Mouse (Mus musculus): ENCODE measurements around the gene Tssc4. TPM values are rescaled to one million over a fixed set of nuclear protein-coding genes. Genes with fewer than 3 reads are reported as not detected.

The Tssc4 gene
- polyA plus RNA-seq, 1 experiment from 2014 or later = 134 TPM

DNA sequence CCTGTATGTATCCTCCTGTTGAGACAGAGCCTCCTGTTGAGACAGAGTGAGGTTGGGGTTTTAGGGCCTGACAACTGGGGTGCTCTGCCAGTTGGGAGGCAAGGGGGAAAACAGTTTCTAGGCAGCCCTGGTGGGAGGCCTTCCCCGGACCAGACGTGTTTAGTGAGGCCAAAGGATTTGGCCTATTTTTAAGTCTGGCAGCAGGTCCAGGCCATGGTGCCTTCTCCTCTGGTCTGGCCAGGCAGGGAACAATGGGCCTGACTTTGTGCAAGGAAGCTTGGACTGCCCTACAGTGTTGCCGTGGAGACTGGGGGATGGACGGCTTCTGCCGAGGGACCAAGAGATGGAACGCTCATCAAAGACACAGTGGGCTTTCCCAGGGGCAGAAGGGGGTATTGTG, 4.8 kb upstream of the Tssc4 start:
- H3K4me3 ChIP-seq = no peak overlapping the region
- no peak overlapping the region for H3K27ac ChIP-seq
- H3K27me3 ChIP-seq (ENCODE audit: insufficient read depth, poor library complexity, severe bottlenecking) = no peaks in the 10 kb centered on the region
- H3K36me3 ChIP-seq = peaks cover 88% of the 10 kb centered on the region
- no peak for DNase-seq (ENCODE audit: low spot score)
- 46% methylated on average over 6 of the region's 6 CpGs for WGBS
- no peaks in the 10 kb centered on the region for H3K9me3 ChIP-seq
- peaks cover 23% of the 10 kb centered on the region for H3K4me1 ChIP-seq (replicated peaks)

DNA sequence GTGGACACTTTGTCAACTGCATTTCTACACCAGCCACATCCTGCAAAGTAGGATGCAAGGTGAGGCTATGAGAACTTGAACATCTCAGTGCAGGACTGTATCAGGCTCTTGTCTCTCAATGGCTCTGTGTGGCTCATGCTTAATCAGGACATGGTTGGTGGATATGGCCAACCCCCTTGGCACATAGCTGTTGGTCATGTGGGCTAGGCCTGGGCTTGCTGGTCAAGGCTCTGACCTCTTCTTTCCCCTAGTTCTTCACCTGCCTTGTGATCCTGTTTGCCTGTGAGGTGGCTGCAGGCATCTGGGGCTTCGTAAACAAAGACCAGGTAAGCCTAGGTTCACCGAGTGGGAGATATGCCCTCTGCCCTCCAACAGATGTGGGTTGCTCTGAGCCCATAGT, 3.4 kb upstream of the Tssc4 start:
- no peaks in the 10 kb centered on the region for H3K27me3 ChIP-seq (ENCODE audit: insufficient read depth, poor library complexity, severe bottlenecking)

DNA sequence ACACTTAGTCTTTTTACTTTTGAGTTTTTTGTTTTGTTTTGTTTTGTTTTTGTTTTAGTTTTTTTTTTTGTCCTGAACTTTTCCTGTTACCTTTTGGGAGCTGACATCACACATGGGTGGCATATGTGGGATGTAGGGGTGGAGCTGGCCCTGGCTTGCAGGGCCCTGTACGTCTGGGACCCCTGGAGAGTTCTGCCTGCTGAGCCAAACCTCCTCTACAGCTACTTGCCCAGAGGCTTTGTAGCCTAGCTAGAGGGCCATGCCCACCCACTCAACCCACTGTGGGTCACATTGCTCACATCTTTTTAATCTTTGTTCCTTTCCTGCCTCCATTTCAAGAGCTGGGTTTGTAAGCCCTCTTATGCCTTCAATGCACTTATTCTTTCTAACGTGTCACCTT, 1.6 kb upstream of the Tssc4 start:
- no peaks in the 10 kb centered on the region for H3K27me3 ChIP-seq (ENCODE audit: insufficient read depth, poor library complexity, severe bottlenecking)
- no peaks in the 10 kb centered on the region for H3K9me3 ChIP-seq
- peaks cover 73% of the 10 kb centered on the region for H3K36me3 ChIP-seq
- peaks cover 41% of the 10 kb centered on the region for H3K4me1 ChIP-seq (replicated peaks)
- peak overlapping the region; percentile 94; the same call in 1 of the 2 replicates for H3K4me3 ChIP-seq
- DNase-seq (ENCODE audit: low spot score) = no peak
- H3K27ac ChIP-seq = peak overlapping the region; percentile 94
- WGBS = 80% methylated on average over 2 of the region's 2 CpGs

More for the DNA sequence above, 3.4 kb upstream of the Tssc4 start:
- Histone ChIP-seq H3K9me3 (no peaks in the 10 kb centered on the region), H3K27ac (no peak overlapping the region), H3K4me3 (no peak overlapping the region), H3K4me1 (replicated peaks) (peaks cover 33% of the 10 kb centered on the region), H3K36me3 (peaks cover 81% of the 10 kb centered on the region)
- WGBS = 93% methylated on average over 2 of the region's 2 CpGs
- no peak for DNase-seq (ENCODE audit: low spot score)

DNA sequence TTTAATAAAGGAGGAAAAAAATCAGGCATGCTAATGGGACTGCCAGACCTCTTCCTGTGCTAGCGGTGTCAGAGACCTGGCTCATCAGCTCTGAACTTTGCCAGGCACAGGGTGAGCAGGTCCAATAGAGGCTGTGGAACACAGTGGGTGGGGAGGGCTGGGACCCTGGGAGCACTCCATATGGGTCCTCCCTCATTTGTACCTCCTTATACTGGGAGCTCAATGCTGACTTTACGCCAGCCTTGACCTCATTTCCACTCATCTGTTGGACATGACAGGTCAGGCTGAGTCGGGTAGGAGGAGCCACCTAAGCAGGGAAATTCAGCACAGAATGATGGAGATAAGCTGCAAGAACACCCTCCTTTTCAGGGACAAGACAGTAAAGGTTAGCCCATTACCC, 1.2 kb upstream of the Tssc4 start:
- Histone ChIP-seq H3K27me3 (ENCODE audit: insufficient read depth, poor library complexity, severe bottlenecking) (no peaks in the 10 kb centered on the region), H3K27ac (peak overlapping the region; percentile 94), H3K9me3 (no peaks in the 10 kb centered on the region), H3K36me3 (peaks cover 69% of the 10 kb centered on the region), H3K4me1 (replicated peaks) (peaks cover 41% of the 10 kb centered on the region), H3K4me3 (peak overlapping the region; percentile 94)
- no peak for DNase-seq (ENCODE audit: low spot score)
- 87% methylated on average over 3 of the region's 3 CpGs for WGBS

DNA sequence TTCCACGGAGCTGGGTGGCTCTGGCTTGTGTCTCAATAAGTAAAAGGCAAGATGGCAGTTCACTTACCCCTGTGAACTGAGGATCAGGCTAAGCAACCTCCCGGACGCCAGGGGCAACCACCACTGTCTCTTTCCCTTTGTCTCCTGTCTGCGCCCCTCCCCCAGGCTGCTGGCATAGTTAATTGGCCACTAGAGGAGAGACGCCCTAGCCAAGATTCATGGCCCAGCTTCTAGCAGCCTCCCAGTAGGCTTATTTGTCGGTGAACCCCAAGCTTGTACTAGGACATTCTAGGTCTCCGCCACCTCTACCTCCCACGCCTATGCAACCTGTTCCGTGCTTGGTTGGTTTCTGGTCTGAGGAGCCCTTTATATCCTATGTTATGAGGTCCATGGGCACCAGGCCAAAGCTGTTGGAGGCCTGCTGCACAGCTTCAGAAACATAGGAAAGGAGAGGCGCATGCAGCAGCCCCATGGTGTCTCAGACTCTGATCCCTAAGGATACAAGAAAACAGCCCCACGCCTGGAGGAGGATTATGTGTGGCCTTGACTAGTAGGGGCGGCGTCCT, 650 bp upstream of the Tssc4 start:
- Histone ChIP-seq H3K4me1 (replicated peaks) (peaks cover 41% of the 10 kb centered on the region), H3K36me3 (peaks cover 64% of the 10 kb centered on the region), H3K27ac (peak overlapping the region; percentile 94), H3K27me3 (ENCODE audit: insufficient read depth, poor library complexity, severe bottlenecking) (no peaks in the 10 kb centered on the region), H3K4me3 (peak overlapping the region; percentile 94), H3K9me3 (no peaks in the 10 kb centered on the region)
- DNase-seq (ENCODE audit: low spot score) = peak; percentile 53
- 48% methylated on average over 13 of the region's 13 CpGs for WGBS

DNA sequence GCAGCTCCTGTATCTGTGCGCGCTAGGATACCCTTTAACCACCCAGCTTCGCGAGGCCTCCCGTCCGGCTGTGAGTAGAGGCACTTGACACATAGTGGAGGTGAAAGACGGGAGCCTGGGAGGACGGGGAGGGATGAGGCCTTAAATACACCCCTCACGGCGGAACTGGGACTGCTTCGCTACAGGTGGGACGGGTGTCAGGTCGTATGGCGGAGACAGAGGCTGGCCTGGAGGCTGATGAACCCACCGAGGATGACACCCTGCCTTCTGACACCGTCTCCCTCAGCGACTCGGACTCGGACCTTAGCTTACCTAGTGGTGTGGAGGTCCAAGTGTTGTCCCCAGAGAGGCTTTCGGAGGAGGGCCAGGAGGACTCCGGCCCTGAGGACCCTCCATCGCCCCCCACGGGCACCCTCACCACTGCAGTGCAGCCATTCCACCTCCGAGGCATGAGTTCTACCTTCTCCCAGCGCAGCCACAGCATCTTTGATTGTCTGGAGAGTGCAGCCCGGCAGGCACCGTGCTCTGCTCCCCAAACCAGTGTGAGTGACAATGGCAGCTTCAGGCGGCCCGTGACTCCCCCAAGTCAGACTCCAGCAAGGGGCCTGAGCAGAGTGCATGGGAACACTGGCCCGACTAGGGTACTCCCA, 827 bp downstream of the Tssc4 start:
- Histone ChIP-seq H3K27ac (peak overlapping the region; percentile 94), H3K36me3 (peaks cover 49% of the 10 kb centered on the region), H3K27me3 (ENCODE audit: insufficient read depth, poor library complexity, severe bottlenecking) (no peaks in the 10 kb centered on the region), H3K9me3 (no peaks in the 10 kb centered on the region), H3K4me1 (replicated peaks) (peaks cover 32% of the 10 kb centered on the region), H3K4me3 (peak overlapping the region; percentile 94)
- no peak for DNase-seq (ENCODE audit: low spot score)
- 13% methylated on average over 30 of the region's 30 CpGs for WGBS

DNA sequence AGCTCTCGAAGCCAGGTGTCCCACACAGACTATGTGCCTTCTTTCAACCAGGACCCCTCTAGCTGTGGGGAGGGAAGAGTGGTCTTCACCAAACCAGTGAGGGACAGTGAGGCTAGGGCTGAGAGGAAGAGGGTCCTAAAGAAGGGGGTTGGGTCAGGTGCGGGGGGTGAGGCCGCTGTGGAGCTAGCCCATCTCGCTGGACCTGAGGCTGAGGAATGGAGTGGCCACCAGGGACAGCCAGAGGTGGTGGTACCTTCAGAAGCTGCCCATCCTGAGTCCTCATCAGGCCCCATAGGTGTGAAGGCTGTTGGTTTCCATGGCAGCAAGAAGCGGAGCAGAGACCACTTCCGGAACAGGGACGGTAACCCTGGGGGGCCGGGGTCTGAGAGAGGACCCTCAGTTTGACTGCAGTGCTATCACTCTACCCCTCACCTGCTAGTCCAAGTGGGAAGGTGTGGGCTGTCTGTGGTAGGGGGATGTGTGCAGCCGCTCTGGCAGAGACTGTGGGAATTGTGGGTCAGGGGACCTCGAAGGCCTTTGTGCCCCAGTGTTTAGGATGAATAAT, 1.5 kb downstream of the Tssc4 start:
- peaks cover 42% of the 10 kb centered on the region for H3K36me3 ChIP-seq
- peak overlapping the region; percentile 94 for H3K4me3 ChIP-seq
- peak overlapping the region; percentile 94 for H3K27ac ChIP-seq
- H3K9me3 ChIP-seq = no peaks in the 10 kb centered on the region
- no peaks in the 10 kb centered on the region for H3K27me3 ChIP-seq (ENCODE audit: insufficient read depth, poor library complexity, severe bottlenecking)
- peaks cover 32% of the 10 kb centered on the region for H3K4me1 ChIP-seq (replicated peaks)
- WGBS = 89% methylated on average over 10 of the region's 10 CpGs
- no peak for DNase-seq (ENCODE audit: low spot score)

DNA sequence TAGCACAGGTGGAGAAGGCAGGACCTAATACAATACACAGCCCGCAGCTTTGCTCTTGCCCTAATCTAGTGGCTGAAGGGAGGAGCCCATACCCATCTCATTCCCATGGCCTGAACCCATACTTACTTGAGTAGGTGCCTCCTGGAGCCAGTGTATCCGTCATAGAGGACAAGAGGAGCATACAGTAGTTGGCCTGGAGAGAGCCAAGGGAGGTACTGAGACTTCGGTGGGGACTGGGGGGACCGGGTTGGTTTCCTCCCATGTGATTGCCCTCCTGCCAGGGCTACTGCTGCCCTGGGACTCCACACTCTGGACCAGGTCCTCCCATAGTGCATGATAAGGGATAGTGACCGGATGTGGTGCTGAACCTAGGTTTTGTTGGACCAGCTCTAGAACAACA, 3.6 kb downstream of the Tssc4 start:
- Histone ChIP-seq H3K27me3 (ENCODE audit: insufficient read depth, poor library complexity, severe bottlenecking) (no peaks in the 10 kb centered on the region), H3K9me3 (no peaks in the 10 kb centered on the region), H3K27ac (0 out of 2 replicates have a peak overlapping the region, but pooled peaks have one; percentile 12), H3K4me3 (no peak overlapping the region), H3K36me3 (peaks cover 21% of the 10 kb centered on the region), H3K4me1 (replicated peaks) (peaks cover 31% of the 10 kb centered on the region)
- 89% methylated on average over 5 of the region's 5 CpGs for WGBS
- DNase-seq (ENCODE audit: low spot score) = no peak

DNA sequence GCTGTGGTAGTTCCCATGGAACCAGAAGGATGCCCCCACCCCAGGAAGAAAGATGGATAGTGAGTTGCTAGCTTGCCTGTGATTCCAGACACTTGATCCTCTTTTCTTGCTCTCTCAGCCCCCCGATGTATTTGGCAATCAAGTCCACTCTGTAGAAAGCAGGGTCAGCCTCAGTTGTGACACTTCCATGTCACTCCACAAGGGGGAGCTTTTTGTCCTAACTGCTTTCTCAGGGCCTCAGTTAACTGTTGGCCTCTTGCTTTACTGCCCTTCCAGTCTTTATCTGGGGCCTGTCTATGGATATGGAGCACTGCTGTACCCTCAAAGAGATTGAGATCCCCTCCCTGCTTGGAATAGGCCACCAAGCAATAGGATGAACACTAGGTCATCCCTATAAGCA, 4.0 kb downstream of the Tssc4 start:
- H3K27ac ChIP-seq = no peak overlapping the region
- H3K4me3 ChIP-seq = no peak overlapping the region
- no peaks in the 10 kb centered on the region for H3K9me3 ChIP-seq
- H3K4me1 ChIP-seq (replicated peaks) = peaks cover 26% of the 10 kb centered on the region
- DNase-seq (ENCODE audit: low spot score) = peak; percentile 40
- H3K27me3 ChIP-seq (ENCODE audit: insufficient read depth, poor library complexity, severe bottlenecking) = no peaks in the 10 kb centered on the region
- 76% methylated on average over 1 of the region's 1 CpGs for WGBS
- H3K36me3 ChIP-seq = peaks cover 17% of the 10 kb centered on the region

DNA sequence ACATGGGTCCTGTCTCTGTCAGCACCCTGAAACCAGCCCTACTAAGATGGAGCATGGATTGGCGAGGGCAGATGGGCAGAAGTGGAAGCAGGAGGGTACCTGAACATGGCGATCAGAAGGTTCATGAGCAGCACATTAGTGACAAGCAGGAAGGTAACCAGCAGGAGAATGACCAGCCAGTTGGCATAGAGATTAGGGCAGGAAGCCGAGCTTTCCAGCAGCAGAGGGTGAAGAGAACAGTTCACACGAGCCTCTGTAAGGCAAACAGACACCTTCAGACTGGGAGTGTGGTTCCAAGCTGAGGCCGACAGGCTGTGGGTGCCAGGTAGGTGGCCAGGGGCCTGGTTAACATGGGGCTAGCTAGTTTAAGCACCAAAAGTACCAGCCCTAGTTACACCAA, 6.3 kb downstream of the Tssc4 start:
- WGBS = 73% methylated on average over 5 of the region's 5 CpGs
- H3K4me3 ChIP-seq = no peak overlapping the region
- no peaks in the 10 kb centered on the region for H3K27me3 ChIP-seq (ENCODE audit: insufficient read depth, poor library complexity, severe bottlenecking)
- H3K27ac ChIP-seq = no peak overlapping the region
- peaks cover 11% of the 10 kb centered on the region for H3K4me1 ChIP-seq (replicated peaks)
- DNase-seq (ENCODE audit: low spot score) = no peak
- H3K36me3 ChIP-seq = peaks cover 13% of the 10 kb centered on the region
- H3K9me3 ChIP-seq = no peaks in the 10 kb centered on the region

DNA sequence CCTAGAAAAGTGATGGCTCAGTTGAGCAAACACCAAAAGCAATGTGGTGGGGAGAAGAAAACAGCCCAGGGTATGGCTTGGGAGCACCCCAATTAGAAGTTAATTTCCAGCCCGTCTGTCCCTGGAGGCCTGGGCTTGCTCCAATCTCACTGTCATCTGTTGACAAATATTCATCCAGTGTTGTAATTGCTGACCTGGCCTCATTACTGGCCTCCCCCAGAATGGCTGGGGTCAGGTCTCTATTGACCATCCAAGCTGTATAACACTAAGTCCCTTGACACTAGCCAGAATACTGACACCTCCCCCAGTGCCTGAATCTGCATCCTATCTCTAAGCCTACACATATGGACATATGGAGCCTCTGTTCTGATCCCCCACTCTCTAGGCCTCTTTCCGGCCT, 8.3 kb downstream of the Tssc4 start:
- Histone ChIP-seq H3K27me3 (ENCODE audit: insufficient read depth, poor library complexity, severe bottlenecking) (no peaks in the 10 kb centered on the region), H3K4me3 (no peak overlapping the region), H3K27ac (no peak overlapping the region), H3K4me1 (replicated peaks) (peaks cover 7% of the 10 kb centered on the region; the same call in 1 of the 2 replicates), H3K36me3 (0 out of 2 replicates have a peak, but pooled peaks cover under 1% of the 10 kb centered on the region), H3K9me3 (no peaks in the 10 kb centered on the region)
- WGBS = 79% methylated on average over 2 of the region's 2 CpGs
- DNase-seq (ENCODE audit: low spot score) = no peak

DNA sequence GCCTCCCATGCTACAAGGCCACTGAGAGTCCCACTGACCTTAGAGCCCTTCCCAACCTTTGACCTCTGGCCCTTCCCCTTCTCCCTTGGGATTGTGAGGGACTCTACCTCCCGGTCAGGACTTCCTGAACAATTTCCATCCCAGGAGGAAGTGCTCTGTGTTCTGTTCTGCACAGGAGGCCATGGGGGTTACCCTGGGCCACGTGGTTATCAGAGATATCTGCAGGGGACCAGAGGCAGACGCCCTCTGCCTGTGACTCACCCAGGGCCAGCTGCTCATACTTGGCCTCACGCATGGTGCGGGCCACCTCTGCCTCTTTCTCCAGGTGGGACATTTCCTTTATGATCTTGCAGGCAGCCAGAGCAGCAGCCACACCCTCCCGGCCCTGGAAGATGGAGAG, 13.0 kb downstream of the Tssc4 start:
- peaks cover 13% of the 10 kb centered on the region for H3K4me1 ChIP-seq (replicated peaks)
- DNase-seq (ENCODE audit: low spot score) = no peak
- 64% methylated on average over 6 of the region's 6 CpGs for WGBS
- no peak overlapping the region for H3K27ac ChIP-seq
- no peaks in the 10 kb centered on the region for H3K9me3 ChIP-seq
- no peaks in the 10 kb centered on the region for H3K36me3 ChIP-seq
- H3K4me3 ChIP-seq = no peak overlapping the region
- H3K27me3 ChIP-seq (ENCODE audit: insufficient read depth, poor library complexity, severe bottlenecking) = peaks cover 5% of the 10 kb centered on the region; the same call in 1 of the 2 replicates

DNA sequence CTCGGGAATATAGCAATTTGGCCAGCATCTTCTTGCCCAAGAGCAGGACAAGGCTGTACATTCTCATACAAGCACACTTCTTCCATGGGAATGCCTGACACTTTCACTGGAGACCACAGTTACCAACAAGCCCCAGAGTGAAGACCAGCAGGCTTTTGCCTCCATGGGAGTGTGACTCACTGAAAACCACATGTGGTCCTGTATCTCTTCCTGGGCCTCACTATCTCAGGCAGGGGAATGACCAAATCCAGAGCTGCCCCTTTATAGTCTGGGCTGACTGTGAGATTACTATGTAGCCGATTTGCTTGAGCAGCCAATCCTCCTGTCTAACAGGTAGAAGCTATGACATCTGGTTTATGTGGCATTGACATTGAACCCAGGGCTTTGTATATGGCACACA, 14.7 kb downstream of the Tssc4 start:
- Histone ChIP-seq H3K9me3 (no peaks in the 10 kb centered on the region), H3K36me3 (no peaks in the 10 kb centered on the region), H3K4me1 (replicated peaks) (peaks cover 17% of the 10 kb centered on the region), H3K4me3 (no peak overlapping the region), H3K27me3 (ENCODE audit: insufficient read depth, poor library complexity, severe bottlenecking) (peaks cover 5% of the 10 kb centered on the region; the same call in 1 of the 2 replicates), H3K27ac (no peak overlapping the region)
- WGBS = 81% methylated on average over 2 of the region's 2 CpGs
- no peak for DNase-seq (ENCODE audit: low spot score)
